Mouse (Mus musculus) ZHBTc4 (cell line): ENCODE measurements around the gene Olfr918.

Experiments used
- DNase-seq: peaks from one replicate; pipeline ENCODE4 v3.0.0-alpha.2; 2011; ENCODE audit warnings: low read depth, low spot score

Olfr918 gene

GRCm38 (mm10) chr9:38674501-38674900 lies at the start of gene Olfr918:
Gene Olfr918, minus strand, starts transcription at chr9:38674601.
- no peak for DNase-seq

- DNase-seq: no peak
Observed at GRCm38 (mm10) chr9:38724044-38724443, 49.6 kb upstream of the Olfr918 start.

- peak; percentile 45 for DNase-seq
Observed at GRCm38 (mm10) chr9:38718927-38719441, 44.6 kb upstream of the Olfr918 start.

- peak; percentile 43 for DNase-seq
Observed at GRCm38 (mm10) chr9:38718102-38718501, 43.7 kb upstream of the Olfr918 start, which contains the start of gene Vwa5a. Gene Vwa5a, plus strand, starts transcription at chr9:38718268.

- no peak for DNase-seq
Observed at GRCm38 (mm10) chr9:38672887-38673286, 1.5 kb downstream of the Olfr918 start.

GRCm38 (mm10) chr9:38665742-38666141 lies 8.7 kb downstream of the Olfr918 start, which contains the start of gene Olfr917:
Gene Olfr917, minus strand, starts transcription at chr9:38665842.
- DNase-seq: no peak

- DNase-seq: no peak
Observed at GRCm38 (mm10) chr9:38659775-38660174, 14.6 kb downstream of the Olfr918 start, which contains the start of gene Olfr916. Gene Olfr916, minus strand, starts transcription at chr9:38659875.

GRCm38 (mm10) chr9:38632406-38632805 lies 42.0 kb downstream of the Olfr918 start:
- DNase-seq: peak; percentile 63
